Mouse (Mus musculus): ENCODE measurements at regions not wholly inside any gene's neighbourhood (a gene's known extent, or its start where the extent isn't known, plus 50 kb on each side); places are given as distances from the start of the nearest gene placed in this dataset.

DNA sequence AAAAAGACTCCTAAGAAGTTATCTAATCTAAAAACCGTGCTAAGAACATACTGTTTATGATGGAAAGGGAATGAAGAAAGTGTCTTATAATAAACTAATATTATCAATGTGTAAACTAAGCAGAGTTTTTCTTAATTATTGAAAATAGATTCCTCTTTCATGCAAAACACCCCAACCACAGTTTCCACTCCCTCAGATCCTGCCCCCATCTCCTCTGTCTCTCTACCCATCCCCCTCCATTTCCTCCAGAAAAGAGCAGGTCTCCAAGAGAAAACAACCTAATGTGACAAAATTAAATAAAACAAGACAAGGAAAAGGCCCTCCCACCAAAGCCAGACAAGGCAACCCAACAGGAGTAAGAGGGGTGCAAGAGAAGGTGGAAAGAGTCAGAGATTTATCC is 103.2 kb downstream of the Hpgd start:
- ATAC-seq (ENCODE audit: insufficient read depth, low read depth) (no peak), DNase-seq (ENCODE audit: low spot score) (no peak)
- Histone ChIP-seq H3K4me3 (ENCODE audit: low read depth, low read length) (no peak overlapping the region), H3K36me3 (replicated peaks; ENCODE audit: control insufficient read depth, insufficient read depth, low read length) (no peaks in the 10 kb centered on the region), H3K27me3 (ENCODE audit: control insufficient read depth, insufficient read depth, low read length) (no peaks in the 10 kb centered on the region), H3K4me1 (ENCODE audit: control insufficient read depth, insufficient read depth) (no peaks in the 10 kb centered on the region), H3K9ac (replicated peaks; ENCODE audit: low read depth, low read length) (no peak overlapping the region), H3K9me3 (replicated peaks; ENCODE audit: control insufficient read depth, low read length) (no peaks in the 10 kb centered on the region), H3K27ac (ENCODE audit: low read depth) (no peak overlapping the region), H3K4me2 (ENCODE audit: low read depth, low read length) (no peak overlapping the region)
- WGBS: 54% methylated on average over 1 of the region's 1 CpGs
- no peak for TF ChIP-seq EP300 (IDR thresholded peaks at IDR 0.05; ENCODE audit: low read depth)
- no peak for TF ChIP-seq CTCF (IDR thresholded peaks at IDR 0.05; ENCODE audit: low read depth)

DNA sequence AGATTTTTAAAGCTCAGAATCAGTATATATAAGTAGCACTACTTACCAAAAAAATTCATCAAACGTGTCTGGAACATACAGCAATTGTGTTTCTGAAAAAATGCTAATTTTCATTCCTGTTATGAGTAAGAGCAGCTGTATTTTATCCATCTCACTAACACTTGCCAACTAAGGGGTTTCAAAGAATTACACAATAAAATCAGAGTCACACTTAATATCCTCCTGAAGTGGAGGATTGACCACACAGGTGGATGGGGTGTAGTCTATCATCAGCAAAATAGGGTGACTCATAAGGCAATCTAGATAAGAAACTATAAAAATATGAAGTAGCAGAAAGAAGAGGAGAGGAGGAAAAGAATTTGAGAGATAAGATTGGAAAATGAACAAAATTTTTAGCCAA is 102.0 kb downstream of the Hpgd start:
- ATAC-seq (ENCODE audit: insufficient read depth, low read depth) (no peak), DNase-seq (ENCODE audit: low spot score) (no peak)
- 52% methylated on average over 1 of the region's 1 CpGs for WGBS
- no peaks in the 10 kb centered on the region for H3K9me3 ChIP-seq (replicated peaks; ENCODE audit: control insufficient read depth, low read length)
- no peak overlapping the region for H3K27ac ChIP-seq (ENCODE audit: low read depth)
- no peak overlapping the region for H3K9ac ChIP-seq (replicated peaks; ENCODE audit: low read depth, low read length)
- H3K4me3 ChIP-seq (ENCODE audit: low read depth, low read length): no peak overlapping the region
- no peak overlapping the region for H3K4me2 ChIP-seq (ENCODE audit: low read depth, low read length)
- TF ChIP-seq CTCF (IDR thresholded peaks at IDR 0.05; ENCODE audit: low read depth): no peak
- no peak for TF ChIP-seq EP300 (IDR thresholded peaks at IDR 0.05; ENCODE audit: low read depth)
- H3K27me3 ChIP-seq (ENCODE audit: control insufficient read depth, insufficient read depth, low read length): no peaks in the 10 kb centered on the region
- no peaks in the 10 kb centered on the region for H3K4me1 ChIP-seq (ENCODE audit: control insufficient read depth, insufficient read depth)
- H3K36me3 ChIP-seq (replicated peaks; ENCODE audit: control insufficient read depth, insufficient read depth, low read length): no peaks in the 10 kb centered on the region

DNA sequence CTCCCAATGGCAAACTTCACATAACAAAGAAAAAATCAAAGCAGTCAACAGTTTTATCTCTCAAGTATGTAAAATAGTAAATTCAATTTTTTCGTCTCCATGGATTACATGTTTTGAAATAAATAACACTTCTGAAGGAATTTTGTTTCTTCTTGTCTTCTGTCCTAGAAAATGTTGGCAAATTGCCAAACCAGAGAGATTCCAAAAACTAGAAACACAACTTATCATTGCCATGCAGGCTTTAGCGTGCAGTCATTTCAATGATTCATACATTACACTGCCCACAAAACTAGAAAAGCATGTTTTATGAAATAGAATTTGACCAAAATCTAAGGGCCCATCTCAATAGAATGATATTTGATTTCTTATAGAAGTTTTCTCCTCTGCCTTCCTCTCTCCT is 98.2 kb downstream of the Hpgd start:
- H3K27me3 ChIP-seq (ENCODE audit: control insufficient read depth, insufficient read depth, low read length): no peaks in the 10 kb centered on the region
- WGBS: 58% methylated on average over 2 of the region's 2 CpGs
- DNase-seq (ENCODE audit: low spot score) (no peak), ATAC-seq (ENCODE audit: insufficient read depth, low read depth) (no peak)
- no peaks in the 10 kb centered on the region for H3K4me1 ChIP-seq (ENCODE audit: control insufficient read depth, insufficient read depth)
- no peaks in the 10 kb centered on the region for H3K36me3 ChIP-seq (replicated peaks; ENCODE audit: control insufficient read depth, insufficient read depth, low read length)
- no peak overlapping the region for H3K4me3 ChIP-seq (ENCODE audit: low read depth, low read length)
- TF ChIP-seq CTCF (IDR thresholded peaks at IDR 0.05; ENCODE audit: low read depth): no peak
- no peak for TF ChIP-seq EP300 (IDR thresholded peaks at IDR 0.05; ENCODE audit: low read depth)
- no peak overlapping the region for H3K4me2 ChIP-seq (ENCODE audit: low read depth, low read length)
- H3K9ac ChIP-seq (replicated peaks; ENCODE audit: low read depth, low read length): no peak overlapping the region
- no peak overlapping the region for H3K27ac ChIP-seq (ENCODE audit: low read depth)
- no peaks in the 10 kb centered on the region for H3K9me3 ChIP-seq (replicated peaks; ENCODE audit: control insufficient read depth, low read length)

DNA sequence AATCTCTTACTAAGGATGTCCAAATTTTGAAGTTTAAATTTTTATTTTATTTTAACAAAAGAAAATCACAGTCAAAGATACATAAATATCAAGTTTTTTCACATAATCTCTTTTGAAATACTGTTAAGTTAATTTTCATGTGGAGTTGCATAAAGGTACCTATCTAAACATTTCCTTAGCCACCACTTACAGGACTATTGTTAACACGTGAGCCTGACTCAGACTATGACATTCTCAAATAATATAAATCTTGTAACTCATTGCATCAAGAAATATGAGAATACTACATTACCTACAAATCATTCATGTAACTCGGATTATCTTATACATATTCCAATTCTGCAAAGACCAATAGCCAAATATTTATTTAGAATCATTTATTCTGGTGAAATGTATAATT is 97.8 kb downstream of the Hpgd start:
- H3K36me3 ChIP-seq (replicated peaks; ENCODE audit: control insufficient read depth, insufficient read depth, low read length): no peaks in the 10 kb centered on the region
- TF ChIP-seq EP300 (IDR thresholded peaks at IDR 0.05; ENCODE audit: low read depth) (no peak), CTCF (IDR thresholded peaks at IDR 0.05; ENCODE audit: low read depth) (no peak)

More for the DNA sequence above, 97.8 kb downstream of the Hpgd start:
- Histone ChIP-seq H3K27ac (ENCODE audit: low read depth) (no peak overlapping the region), H3K4me3 (ENCODE audit: low read depth, low read length) (no peak overlapping the region), H3K4me1 (ENCODE audit: control insufficient read depth, insufficient read depth) (no peaks in the 10 kb centered on the region), H3K4me2 (ENCODE audit: low read depth, low read length) (no peak overlapping the region), H3K9ac (replicated peaks; ENCODE audit: low read depth, low read length) (no peak overlapping the region), H3K9me3 (replicated peaks; ENCODE audit: control insufficient read depth, low read length) (no peaks in the 10 kb centered on the region), H3K27me3 (ENCODE audit: control insufficient read depth, insufficient read depth, low read length) (no peaks in the 10 kb centered on the region)
- ATAC-seq (ENCODE audit: insufficient read depth, low read depth) (no peak), DNase-seq (ENCODE audit: low spot score) (no peak)
- WGBS: 64% methylated on average over 2 of the region's 2 CpGs
